Mouse (Mus musculus): Measurements from ENCODE around the gene Mosmo. TPM values are rescaled to one million over a fixed set of nuclear protein-coding genes. Genes with fewer than 3 reads are reported as not detected.
"Not testable (repeated sequence)": the region's sequence is repeated elsewhere in the genome, so short reads cannot be mapped to it uniquely, and the experiment has no call there.

Mosmo gene
- polyA plus RNA-seq, 1 experiment from 2014 or later = 2.4 TPM

DNA sequence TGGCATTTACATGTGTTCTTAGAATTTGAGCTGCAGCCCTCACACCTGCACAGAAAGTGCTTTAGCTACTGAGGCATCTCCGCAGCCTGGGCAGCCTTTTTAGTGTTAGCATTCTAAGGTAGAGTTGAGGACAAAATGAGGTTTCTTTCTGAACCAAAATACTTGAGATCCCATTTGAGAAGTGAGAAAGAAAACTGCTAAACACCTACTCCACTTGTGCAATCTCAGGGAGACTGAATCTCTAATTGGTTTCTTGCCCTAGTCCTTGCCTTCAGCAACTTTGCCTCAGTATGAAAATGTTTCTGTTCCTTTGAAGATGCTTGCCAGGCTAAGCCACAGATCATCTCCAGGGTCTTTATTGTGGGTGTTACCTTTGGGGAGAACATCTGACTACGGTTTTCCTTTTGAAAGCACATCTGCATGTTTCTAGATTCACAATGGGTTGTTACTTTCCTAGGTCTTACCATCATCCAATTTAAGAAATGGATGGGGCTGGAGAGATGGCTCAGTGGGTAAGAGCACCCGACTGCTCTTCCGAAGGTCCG is 16.5 kb downstream of the Mosmo start:
- H3K4me3 ChIP-seq (ENCODE audit: low read depth, low read length) = no peak overlapping the region
- H3K27ac ChIP-seq (ENCODE audit: low read length) = no peak overlapping the region
- no peaks in the 10 kb centered on the region for H3K9me3 ChIP-seq (replicated peaks; ENCODE audit: control insufficient read depth, low read length)
- WGBS (ENCODE audit: insufficient replicate concordance) = 87% methylated on average over 5 of the region's 5 CpGs
- H3K4me2 ChIP-seq (ENCODE audit: low read depth, low read length) = no peak overlapping the region
- no peaks in the 10 kb centered on the region for H3K36me3 ChIP-seq (ENCODE audit: control insufficient read depth, insufficient read depth)
- peaks cover 8% of the 10 kb centered on the region for H3K4me1 ChIP-seq (ENCODE audit: control insufficient read depth, low read depth, low read length)
- H3K27me3 ChIP-seq (ENCODE audit: control insufficient read depth, insufficient read depth, low read depth, low read length) = no peaks in the 10 kb centered on the region
- no peak for ATAC-seq (ENCODE audit: low read depth)
- no peak overlapping the region for H3K9ac ChIP-seq (ENCODE audit: low read depth, low read length)

DNA sequence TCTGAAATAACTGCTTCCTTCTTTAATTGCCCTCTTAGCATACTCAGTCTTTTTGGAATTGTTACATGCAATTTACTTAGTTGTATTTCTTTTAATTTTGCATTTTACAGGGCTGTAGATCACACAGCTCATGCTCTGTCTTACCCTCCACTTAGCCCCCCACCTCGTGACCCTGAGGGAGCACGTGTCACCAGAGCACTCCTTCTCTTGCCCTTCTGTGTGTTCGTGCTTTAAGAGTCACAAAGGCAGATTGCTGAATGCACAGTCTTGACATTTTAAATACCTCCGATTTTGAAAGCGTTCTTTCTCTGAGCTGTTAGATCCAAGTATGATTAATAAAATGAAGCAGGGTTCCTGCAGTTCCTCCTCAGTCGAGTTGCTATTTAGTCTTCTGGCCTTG is 17.8 kb downstream of the Mosmo start:
- no peak overlapping the region for H3K4me3 ChIP-seq (ENCODE audit: low read depth, low read length)
- H3K27me3 ChIP-seq (ENCODE audit: control insufficient read depth, insufficient read depth, low read depth, low read length) = no peaks in the 10 kb centered on the region
- no peaks in the 10 kb centered on the region for H3K9me3 ChIP-seq (replicated peaks; ENCODE audit: control insufficient read depth, low read length)
- no peaks in the 10 kb centered on the region for H3K36me3 ChIP-seq (ENCODE audit: control insufficient read depth, insufficient read depth)
- H3K4me1 ChIP-seq (ENCODE audit: control insufficient read depth, low read depth, low read length) = peaks cover 8% of the 10 kb centered on the region
- H3K4me2 ChIP-seq (ENCODE audit: low read depth, low read length) = no peak overlapping the region
- H3K9ac ChIP-seq (ENCODE audit: low read depth, low read length) = no peak overlapping the region
- 61% methylated on average over 6 of the region's 6 CpGs for WGBS (ENCODE audit: insufficient replicate concordance)
- no peak for ATAC-seq (ENCODE audit: low read depth)
- H3K27ac ChIP-seq (ENCODE audit: low read length) = no peak overlapping the region

DNA sequence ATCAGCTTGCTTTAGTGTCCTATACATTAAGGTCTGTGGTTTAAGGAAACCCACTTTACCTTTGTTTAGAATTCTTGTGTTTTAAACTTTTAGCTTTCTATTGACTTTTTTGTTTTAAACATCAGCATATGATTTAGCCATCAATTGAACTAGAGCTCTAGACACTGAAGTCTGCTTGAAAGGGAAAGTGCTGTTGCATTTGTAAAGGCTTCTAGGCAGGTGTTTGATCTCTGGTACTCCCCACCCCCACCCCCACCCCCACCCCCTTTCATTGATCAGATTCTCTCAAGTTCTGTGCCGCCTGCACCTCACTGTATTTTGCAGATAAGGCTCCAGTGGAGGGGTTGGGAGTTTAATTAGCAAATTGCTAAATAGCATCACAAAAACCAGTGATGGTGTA is 18.2 kb downstream of the Mosmo start:
- ATAC-seq (ENCODE audit: low read depth) = 0 out of 2 replicates have a peak, but pooled peaks have one; percentile 19
- H3K9me3 ChIP-seq (replicated peaks; ENCODE audit: control insufficient read depth, low read length) = no peaks in the 10 kb centered on the region
- no peak overlapping the region for H3K4me2 ChIP-seq (ENCODE audit: low read depth, low read length)
- no peaks in the 10 kb centered on the region for H3K27me3 ChIP-seq (ENCODE audit: control insufficient read depth, insufficient read depth, low read depth, low read length)
- no peak overlapping the region for H3K4me3 ChIP-seq (ENCODE audit: low read depth, low read length)
- WGBS (ENCODE audit: insufficient replicate concordance) = 20% methylated on average over 1 of the region's 1 CpGs
- H3K9ac ChIP-seq (ENCODE audit: low read depth, low read length) = no peak overlapping the region
- H3K4me1 ChIP-seq (ENCODE audit: control insufficient read depth, low read depth, low read length) = peaks cover 8% of the 10 kb centered on the region
- H3K36me3 ChIP-seq (ENCODE audit: control insufficient read depth, insufficient read depth) = no peaks in the 10 kb centered on the region
- H3K27ac ChIP-seq (ENCODE audit: low read length) = no peak overlapping the region

DNA sequence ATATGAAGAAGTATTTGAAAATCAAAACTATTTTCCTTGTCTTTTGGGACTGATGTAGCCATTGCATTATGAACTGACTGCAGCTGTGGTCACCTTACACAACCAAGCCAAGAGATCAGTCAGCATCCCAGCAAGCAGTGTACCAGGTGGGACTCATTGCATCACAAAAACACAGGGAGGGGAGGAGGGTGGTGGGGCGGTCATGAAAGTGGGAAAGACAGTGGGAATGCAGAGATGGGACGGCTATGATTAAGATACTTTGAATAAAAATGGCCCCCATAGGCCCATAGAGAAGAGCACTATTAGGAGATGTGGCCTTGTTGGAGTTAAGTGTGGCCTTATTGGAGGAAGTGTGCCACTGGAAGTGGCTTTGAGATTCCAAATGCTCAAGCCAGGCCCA is 18.9 kb downstream of the Mosmo start:
- no peaks in the 10 kb centered on the region for H3K27me3 ChIP-seq (ENCODE audit: control insufficient read depth, insufficient read depth, low read depth, low read length)
- peaks cover 8% of the 10 kb centered on the region for H3K4me1 ChIP-seq (ENCODE audit: control insufficient read depth, low read depth, low read length)
- no peaks in the 10 kb centered on the region for H3K9me3 ChIP-seq (replicated peaks; ENCODE audit: control insufficient read depth, low read length)
- no peak overlapping the region for H3K4me2 ChIP-seq (ENCODE audit: low read depth, low read length)
- 77% methylated on average over 2 of the region's 2 CpGs for WGBS (ENCODE audit: insufficient replicate concordance)
- H3K4me3 ChIP-seq (ENCODE audit: low read depth, low read length) = no peak overlapping the region
- no peak overlapping the region for H3K9ac ChIP-seq (ENCODE audit: low read depth, low read length)
- ATAC-seq (ENCODE audit: low read depth) = no peak
- H3K27ac ChIP-seq (ENCODE audit: low read length) = no peak overlapping the region
- no peaks in the 10 kb centered on the region for H3K36me3 ChIP-seq (ENCODE audit: control insufficient read depth, insufficient read depth)

DNA sequence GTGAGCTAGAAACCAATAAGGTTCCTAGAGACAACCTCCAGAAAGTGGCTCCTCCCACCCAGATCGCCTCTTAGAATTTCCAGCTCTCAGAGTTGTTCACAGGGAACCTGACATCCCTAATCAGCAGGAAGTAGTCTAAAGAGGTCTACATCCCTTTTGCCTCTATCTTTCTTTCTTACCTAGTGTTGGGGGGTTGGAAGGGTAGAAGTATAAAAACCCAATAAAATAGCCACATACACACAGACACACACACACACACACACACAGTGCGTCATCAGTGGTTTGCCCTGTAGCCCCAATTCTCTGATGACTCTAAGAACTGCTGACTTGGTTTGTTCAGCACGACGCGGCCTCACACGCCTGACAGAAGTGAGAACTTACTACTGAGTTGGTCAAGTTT is 22.2 kb downstream of the Mosmo start:
- no peak for ATAC-seq (ENCODE audit: low read depth)
- H3K4me2 ChIP-seq (ENCODE audit: low read depth, low read length) = no peak overlapping the region
- no peak overlapping the region for H3K27ac ChIP-seq (ENCODE audit: low read length)
- no peaks in the 10 kb centered on the region for H3K36me3 ChIP-seq (ENCODE audit: control insufficient read depth, insufficient read depth)
- H3K4me3 ChIP-seq (ENCODE audit: low read depth, low read length) = no peak overlapping the region
- 66% methylated on average over 6 of the region's 6 CpGs for WGBS (ENCODE audit: insufficient replicate concordance)
- peaks cover 8% of the 10 kb centered on the region for H3K4me1 ChIP-seq (ENCODE audit: control insufficient read depth, low read depth, low read length)
- H3K9ac ChIP-seq (ENCODE audit: low read depth, low read length) = no peak overlapping the region
- H3K27me3 ChIP-seq (ENCODE audit: control insufficient read depth, insufficient read depth, low read depth, low read length) = no peaks in the 10 kb centered on the region
- H3K9me3 ChIP-seq (replicated peaks; ENCODE audit: control insufficient read depth, low read length) = no peaks in the 10 kb centered on the region

DNA sequence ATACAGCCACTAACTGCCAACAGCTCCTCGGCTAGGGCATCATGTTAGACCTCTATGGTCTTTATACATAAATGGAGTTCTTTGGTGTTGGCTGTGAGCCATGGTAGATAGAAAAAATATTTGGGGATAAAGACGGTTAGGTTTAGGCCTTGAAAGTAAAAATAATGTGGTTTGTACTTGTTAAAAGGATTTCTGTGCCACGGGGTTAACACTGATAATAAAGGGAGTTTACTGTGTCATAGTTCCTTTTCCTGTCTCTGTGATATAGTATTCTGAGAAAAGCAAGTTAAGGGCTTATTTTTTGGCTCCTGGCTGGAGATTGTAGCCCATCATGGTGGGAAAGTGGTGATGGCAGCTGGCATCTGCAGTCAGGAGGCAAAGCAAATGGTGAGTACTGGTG is 26.5 kb downstream of the Mosmo start:
- ATAC-seq (ENCODE audit: low read depth) = no peak
- no peak overlapping the region for H3K9ac ChIP-seq (ENCODE audit: low read depth, low read length)
- H3K4me3 ChIP-seq (ENCODE audit: low read depth, low read length) = no peak overlapping the region
- H3K36me3 ChIP-seq (ENCODE audit: control insufficient read depth, insufficient read depth) = no peaks in the 10 kb centered on the region
- no peaks in the 10 kb centered on the region for H3K27me3 ChIP-seq (ENCODE audit: control insufficient read depth, insufficient read depth, low read depth, low read length)
- H3K4me2 ChIP-seq (ENCODE audit: low read depth, low read length) = no peak overlapping the region
- no peaks in the 10 kb centered on the region for H3K9me3 ChIP-seq (replicated peaks; ENCODE audit: control insufficient read depth, low read length)
- no peak overlapping the region for H3K27ac ChIP-seq (ENCODE audit: low read length)
- H3K4me1 ChIP-seq (ENCODE audit: control insufficient read depth, low read depth, low read length) = no peaks in the 10 kb centered on the region; the same call in 1 of the 2 replicates
- 27% methylated on average over 3 of the region's 3 CpGs for WGBS (ENCODE audit: insufficient replicate concordance)

DNA sequence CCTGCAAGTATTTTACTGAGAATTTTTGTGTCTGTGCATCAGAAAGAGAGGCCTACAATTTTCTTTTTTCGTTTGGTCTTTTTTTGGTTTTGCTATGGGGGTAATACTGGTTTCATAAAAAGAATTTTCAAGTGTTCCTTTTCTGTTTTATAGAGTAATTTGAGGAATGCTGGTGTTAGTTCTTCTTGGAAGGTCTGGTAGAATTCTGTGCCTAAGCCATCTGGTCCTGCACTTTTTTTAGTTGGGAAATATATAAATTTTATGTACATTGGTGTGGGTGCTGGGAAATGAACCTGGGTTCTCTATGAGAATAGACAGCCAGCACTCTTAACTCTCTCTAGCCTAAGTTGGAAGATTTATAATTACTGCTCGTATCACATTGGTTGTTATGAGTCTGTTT is 34.7 kb downstream of the Mosmo start:
- Histone ChIP-seq H3K36me3 (ENCODE audit: control insufficient read depth, insufficient read depth) (no peaks in the 10 kb centered on the region), H3K4me1 (ENCODE audit: control insufficient read depth, low read depth, low read length) (no peaks in the 10 kb centered on the region), H3K4me3 (ENCODE audit: low read depth, low read length) (no peak overlapping the region), H3K9ac (ENCODE audit: low read depth, low read length) (no peak overlapping the region), H3K27ac (ENCODE audit: low read length) (no peak overlapping the region), H3K27me3 (ENCODE audit: control insufficient read depth, insufficient read depth, low read depth, low read length) (no peaks in the 10 kb centered on the region), H3K9me3 (replicated peaks; ENCODE audit: control insufficient read depth, low read length) (no peaks in the 10 kb centered on the region), H3K4me2 (ENCODE audit: low read depth, low read length) (no peak overlapping the region)
- WGBS (ENCODE audit: insufficient replicate concordance) = 71% methylated on average over 2 of the region's 2 CpGs
- no peak for ATAC-seq (ENCODE audit: low read depth)

DNA sequence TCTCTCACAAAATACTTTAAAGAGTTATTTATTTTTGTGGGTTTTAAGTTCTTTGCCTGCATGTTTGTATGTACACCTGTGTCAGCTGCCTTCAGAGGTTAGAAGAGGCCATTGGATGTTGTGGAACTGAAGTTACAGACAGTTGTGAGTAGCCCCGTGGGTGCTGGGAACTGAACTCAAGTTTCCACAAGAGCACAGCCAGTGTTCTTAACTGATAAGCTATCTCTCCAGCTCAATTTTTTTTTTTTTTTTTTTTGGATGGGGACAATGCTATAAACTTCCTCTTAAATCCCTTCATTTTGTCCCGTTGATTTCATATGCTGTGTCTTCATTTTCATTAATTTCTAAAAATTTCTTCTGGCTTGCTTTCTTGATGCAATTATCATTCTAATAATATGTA is 35.8 kb downstream of the Mosmo start:
- Histone ChIP-seq H3K4me3 (ENCODE audit: low read depth, low read length) (no peak overlapping the region), H3K4me2 (ENCODE audit: low read depth, low read length) (no peak overlapping the region), H3K9ac (ENCODE audit: low read depth, low read length) (no peak overlapping the region), H3K9me3 (replicated peaks; ENCODE audit: control insufficient read depth, low read length) (no peaks in the 10 kb centered on the region), H3K27ac (ENCODE audit: low read length) (no peak overlapping the region), H3K4me1 (ENCODE audit: control insufficient read depth, low read depth, low read length) (no peaks in the 10 kb centered on the region), H3K36me3 (ENCODE audit: control insufficient read depth, insufficient read depth) (no peaks in the 10 kb centered on the region), H3K27me3 (ENCODE audit: control insufficient read depth, insufficient read depth, low read depth, low read length) (no peaks in the 10 kb centered on the region)
- no peak for ATAC-seq (ENCODE audit: low read depth)
- 38% methylated on average over 2 of the region's 2 CpGs for whole genome bisulfite sequencing (ENCODE audit: insufficient replicate concordance)

DNA sequence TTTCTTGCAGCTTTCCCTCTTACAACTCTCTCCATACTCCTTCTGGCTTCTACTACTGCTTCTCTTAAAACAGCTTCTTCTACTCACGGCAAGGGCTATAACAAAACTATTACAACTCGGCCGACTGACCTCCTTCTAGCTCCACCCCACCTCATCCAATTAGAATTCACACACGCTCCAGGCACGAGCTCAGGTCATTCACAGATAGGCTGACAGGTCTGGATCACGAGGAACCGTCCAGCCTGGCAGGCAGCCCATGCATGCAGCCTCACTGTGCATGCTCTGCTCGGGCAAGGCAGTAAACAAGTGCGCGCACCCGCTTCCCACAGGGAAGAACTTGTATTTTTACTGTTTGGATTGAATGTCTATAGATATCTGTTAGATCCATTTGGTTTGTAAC is 36.5 kb downstream of the Mosmo start:
- not testable (repeated sequence) for H3K36me3 ChIP-seq (ENCODE audit: control insufficient read depth, insufficient read depth); H3K4me3 ChIP-seq (ENCODE audit: low read depth, low read length); H3K4me2 ChIP-seq (ENCODE audit: low read depth, low read length); ATAC-seq (ENCODE audit: low read depth); H3K4me1 ChIP-seq (ENCODE audit: control insufficient read depth, low read depth, low read length); H3K27ac ChIP-seq (ENCODE audit: low read length); H3K9ac ChIP-seq (ENCODE audit: low read depth, low read length); H3K9me3 ChIP-seq (replicated peaks; ENCODE audit: control insufficient read depth, low read length); H3K27me3 ChIP-seq (ENCODE audit: control insufficient read depth, insufficient read depth, low read depth, low read length)
- WGBS (ENCODE audit: insufficient replicate concordance) = 80% methylated on average over 11 of the region's 11 CpGs

Data from liver, embryonic 16.5 days (tissue).